ENCODE assay signal across 24 mouse cellular contexts in genomic region chr13:12462623-12463022, GRCm38 (mm10).
"Had no signal": no experiment of that assay in that cellular context is flagged by ENCODE, and none has a peak within 500 bp of the region (broad histone marks: within the 10 kb centered on the region; RNA-seq: fewer than 3 reads in every experiment).

No protein-coding gene starts in this region.

- DNase-seq: kidney, adult 18-20 months; kidney, adult 9 months; kidney, postnatal 14 days; kidney, postnatal 4 days; lung, postnatal 10 days; lung, postnatal 36 days; midbrain, embryonic 14.5 days; right cerebral cortex, adult 18-20 months; right cerebral cortex, postnatal 14 days; right cerebral cortex, postnatal 4 days; thymus, adult 2 months; thymus, postnatal 14 days; thymus, postnatal 4 days had no signal

- ATAC-seq: inflammation-experienced regulatory T-cells, adult 6 months had no signal

- H3K9me3 ChIP-seq: limb, embryonic 10.5 days; limb, embryonic 13.5 days; lung, embryonic 15.5 days; megakaryocyte, embryonic 14.5 days; midbrain, embryonic 10.5 days; neural tube, embryonic 12.5 days; neural tube, embryonic 15.5 days; stomach, embryonic 15.5 days had no signal

- H3K4me1 ChIP-seq: neural tube, embryonic 12.5 days; stomach, embryonic 15.5 days had no signal

- H3K27ac ChIP-seq: hindbrain, postnatal 0 days; limb, embryonic 13.5 days; liver, embryonic 14.5 days; neural tube, embryonic 12.5 days; neural tube, embryonic 15.5 days; stomach, embryonic 15.5 days had no signal

- H3K9ac ChIP-seq: limb, embryonic 13.5 days; liver, embryonic 14.5 days; stomach, embryonic 15.5 days had no signal

- H3K36me3 ChIP-seq: limb, embryonic 10.5 days; limb, embryonic 13.5 days; midbrain, embryonic 10.5 days; neural tube, embryonic 12.5 days; neural tube, embryonic 15.5 days; stomach, embryonic 15.5 days had no signal

- H3K27me3 ChIP-seq: limb, embryonic 13.5 days; lung, embryonic 15.5 days; megakaryocyte, embryonic 14.5 days; neural tube, embryonic 12.5 days; neural tube, embryonic 15.5 days; stomach, embryonic 15.5 days had no signal
